16 mouse cellular contexts compared by ENCODE assay signal in genomic region chr2:128340631-128341240, GRCm38 (mm10).
A peak's percentile ranks its signal among the peaks of the same experiment; 100 is the strongest.
DNase-seq lines count a peak whose midpoint lies in the region; ATAC-seq lines count a peak whose summit lies in the region.
"Had no signal": no experiment of that assay in that cellular context is flagged by ENCODE, and none has a peak within 500 bp of the region (broad histone marks: within the 10 kb centered on the region; RNA-seq: fewer than 3 reads in every experiment).

No protein-coding gene starts in this region.

- H3K36me3 ChIP-seq in heart, embryonic 12.5 days: no peaks in the 10 kb centered on the region
- no peaks in the 10 kb centered on the region for H3K36me3 ChIP-seq in liver, embryonic 13.5 days
- H3K36me3 ChIP-seq in embryonic facial prominence, embryonic 12.5 days: no peaks in the 10 kb centered on the region
- H3K36me3 ChIP-seq in limb, embryonic 15.5 days: no peaks in the 10 kb centered on the region
- H3K36me3 ChIP-seq: midbrain, embryonic 15.5 days; neural tube, embryonic 15.5 days had no signal

- no peaks in the 10 kb centered on the region for H3K27me3 ChIP-seq in heart, embryonic 12.5 days (replicated peaks)
- H3K27me3 ChIP-seq in liver, embryonic 13.5 days: no peaks in the 10 kb centered on the region
- H3K27me3 ChIP-seq in embryonic facial prominence, embryonic 12.5 days: no peaks in the 10 kb centered on the region
- no peaks in the 10 kb centered on the region for H3K27me3 ChIP-seq in limb, embryonic 15.5 days
- H3K27me3 ChIP-seq: midbrain, embryonic 15.5 days; neural tube, embryonic 15.5 days had no signal

- no peaks in the 10 kb centered on the region for H3K9me3 ChIP-seq in heart, embryonic 12.5 days (replicated peaks)
- no peaks in the 10 kb centered on the region for H3K9me3 ChIP-seq in liver, embryonic 13.5 days (replicated peaks)
- no peaks in the 10 kb centered on the region for H3K9me3 ChIP-seq in embryonic facial prominence, embryonic 12.5 days
- H3K9me3 ChIP-seq in limb, embryonic 15.5 days: no peaks in the 10 kb centered on the region
- H3K9me3 ChIP-seq: forebrain, embryonic 13.5 days; midbrain, embryonic 15.5 days; neural tube, embryonic 15.5 days had no signal

- DNase-seq in heart, adult 9 months (ENCODE audit: low spot score in 2 of 2): no peak
- no peak for DNase-seq in liver, embryonic 13.5 days
- DNase-seq in liver: no peak
- no peak for DNase-seq in frontal cortex, postnatal 25 days (ENCODE audit: low spot score in 2 of 2)
- DNase-seq: adrenal gland, adult 8-10 months; B cell, adult 2 months; cerebellum, adult 9-10 months; layer of hippocampus, postnatal 36 days had no signal

- H3K27ac ChIP-seq in heart, embryonic 12.5 days (ENCODE audit: poor library complexity, severe bottlenecking): peak overlapping the region; percentile 88; the same call in 1 of the 2 replicates
- H3K27ac ChIP-seq in liver, embryonic 13.5 days: 0 out of 2 replicates have a peak overlapping the region, but pooled peaks have one; percentile 34
- peak overlapping the region; percentile 92 for H3K27ac ChIP-seq in embryonic facial prominence, embryonic 12.5 days
- H3K27ac ChIP-seq in limb, embryonic 15.5 days: peak overlapping the region; percentile 84
- H3K27ac ChIP-seq: forebrain, embryonic 13.5 days; midbrain, embryonic 15.5 days; neural tube, embryonic 15.5 days had no signal

- WGBS in heart, embryonic 12.5 days: 89% methylated on average over 5 of the region's 5 CpGs
- WGBS in liver, embryonic 13.5 days (ENCODE audit: insufficient replicate concordance): 65% methylated on average over 5 of the region's 5 CpGs
- 87% methylated on average over 5 of the region's 5 CpGs for WGBS in embryonic facial prominence, embryonic 12.5 days
- 82% methylated on average over 5 of the region's 5 CpGs for WGBS in limb, embryonic 15.5 days

- H3K4me2 ChIP-seq in heart, embryonic 12.5 days: 0 out of 2 replicates have a peak overlapping the region, but pooled peaks have one; percentile 22
- H3K4me2 ChIP-seq in liver, embryonic 13.5 days: no peak overlapping the region
- no peak overlapping the region for H3K4me2 ChIP-seq in embryonic facial prominence, embryonic 12.5 days (replicated peaks)
- no peak overlapping the region for H3K4me2 ChIP-seq in limb, embryonic 15.5 days
- H3K4me2 ChIP-seq: forebrain, embryonic 13.5 days; liver, embryonic 11.5 days; midbrain, embryonic 15.5 days; neural tube, embryonic 15.5 days had no signal

- H3K9ac ChIP-seq in heart, embryonic 12.5 days: no peak overlapping the region
- no peak overlapping the region for H3K9ac ChIP-seq in liver, embryonic 13.5 days
- H3K9ac ChIP-seq in embryonic facial prominence, embryonic 12.5 days: no peak overlapping the region
- no peak overlapping the region for H3K9ac ChIP-seq in limb, embryonic 15.5 days
- H3K9ac ChIP-seq: forebrain, embryonic 13.5 days; midbrain, embryonic 15.5 days; neural tube, embryonic 15.5 days had no signal

- no peak overlapping the region for H3K4me3 ChIP-seq in heart, embryonic 12.5 days
- H3K4me3 ChIP-seq in liver, embryonic 13.5 days (replicated peaks): no peak overlapping the region
- H3K4me3 ChIP-seq in embryonic facial prominence, embryonic 12.5 days: no peak overlapping the region
- no peak overlapping the region for H3K4me3 ChIP-seq in limb, embryonic 15.5 days
- H3K4me3 ChIP-seq: forebrain, embryonic 13.5 days; midbrain, embryonic 15.5 days; neural tube, embryonic 15.5 days had no signal

- H3K4me1 ChIP-seq in heart, embryonic 12.5 days (replicated peaks): peaks cover 44% of the 10 kb centered on the region
- H3K4me1 ChIP-seq in liver, embryonic 13.5 days (replicated peaks): peaks cover 23% of the 10 kb centered on the region
- peaks cover 47% of the 10 kb centered on the region for H3K4me1 ChIP-seq in embryonic facial prominence, embryonic 12.5 days
- peaks cover 48% of the 10 kb centered on the region for H3K4me1 ChIP-seq in limb, embryonic 15.5 days

- no peak for ATAC-seq in heart, embryonic 12.5 days (ENCODE audit: insufficient number of reproducible peaks, low FRiP score)
- no peak for ATAC-seq in liver, embryonic 13.5 days (ENCODE audit: low read depth)
- no peak for ATAC-seq in embryonic facial prominence, embryonic 12.5 days (ENCODE audit: insufficient number of reproducible peaks, insufficient read depth, low FRiP score, low TSS enrichment)
- no peak for ATAC-seq in limb, embryonic 15.5 days (ENCODE audit: insufficient number of reproducible peaks, low FRiP score, low TSS enrichment, low read depth)
- ATAC-seq in monocyte, adult 5-6 weeks (replicated peaks; ENCODE audit: insufficient number of reproducible peaks, low FRiP score, low TSS enrichment, poor library complexity, severe bottlenecking): no peak
- ATAC-seq: forebrain, embryonic 13.5 days; midbrain, embryonic 15.5 days had no signal

Comparison
In these comparisons a context has a peak if more than half of its experiments do, and no peak if none do; other contexts are left out.
1. H3K27ac ChIP-seq: peak in every context shown above with its lines; median percentile 92 in embryonic facial prominence, embryonic 12.5 days; 88 in heart, embryonic 12.5 days; 84 in limb, embryonic 15.5 days; 34 in liver, embryonic 13.5 days.